In genomic region chr2:169790439-169791131, GRCm38 (mm10) we compare ENCODE assay signal across 8 mouse cellular contexts.
DNase-seq lines count a peak whose midpoint lies in the region; ATAC-seq and TF ChIP-seq lines count a peak whose summit lies in the region.

No protein-coding gene starts in this region.

- ATAC-seq in forebrain, embryonic 13.5 days = peak; percentile 91
- peak; percentile 79 for ATAC-seq in heart, embryonic 16.5 days (replicated peaks; ENCODE audit: extremely low read depth, insufficient read depth, low FRiP score)
- peak; percentile 79 for ATAC-seq in kidney, postnatal 0 days (replicated peaks; ENCODE audit: low FRiP score, low read depth)
- ATAC-seq in lung, embryonic 14.5 days (ENCODE audit: insufficient read depth) = peak; percentile 80

- peak overlapping the region; percentile 55 for H3K4me2 ChIP-seq in forebrain, embryonic 13.5 days
- peak overlapping the region; percentile 70 for H3K4me2 ChIP-seq in heart, embryonic 16.5 days (ENCODE audit: low read depth, low read length)
- H3K4me2 ChIP-seq in kidney, postnatal 0 days (ENCODE audit: low read length) = peak overlapping the region; percentile 50
- peak overlapping the region; percentile 58 for H3K4me2 ChIP-seq in lung, embryonic 14.5 days

- no peaks in the 10 kb centered on the region for H3K36me3 ChIP-seq in spleen, adult 2 months (ENCODE audit: control insufficient read depth, insufficient read depth, low read length)
- no peaks in the 10 kb centered on the region for H3K36me3 ChIP-seq in forebrain, embryonic 13.5 days (ENCODE audit: poor library complexity, severe bottlenecking)
- no peaks in the 10 kb centered on the region for H3K36me3 ChIP-seq in heart, embryonic 16.5 days (ENCODE audit: control insufficient read depth, insufficient read depth)
- no peaks in the 10 kb centered on the region for H3K36me3 ChIP-seq in kidney, postnatal 0 days (ENCODE audit: insufficient read depth, low read length)
- no peaks in the 10 kb centered on the region for H3K36me3 ChIP-seq in lung, embryonic 14.5 days (ENCODE audit: insufficient read depth)

- TF ChIP-seq POLR2A in spleen, adult 2 months (IDR thresholded peaks at IDR 0.05; ENCODE audit: low read depth, low read length) = no peak

- H3K9me3 ChIP-seq in forebrain, embryonic 13.5 days (replicated peaks) = no peaks in the 10 kb centered on the region
- H3K9me3 ChIP-seq in heart, embryonic 16.5 days (replicated peaks; ENCODE audit: control insufficient read depth, low read length) = no peaks in the 10 kb centered on the region
- no peaks in the 10 kb centered on the region for H3K9me3 ChIP-seq in kidney, postnatal 0 days (replicated peaks; ENCODE audit: low read length)
- no peaks in the 10 kb centered on the region for H3K9me3 ChIP-seq in lung, embryonic 14.5 days (ENCODE audit: low read depth, low read length)

- DNase-seq in spleen, adult 2 months (ENCODE audit: low read depth in 1 of 2, low spot score in 2 of 2) = peak in 1 of 2 experiments; percentile 29
- DNase-seq in spleen, adult 12 weeks (ENCODE audit: low spot score) = no peak
- peak; percentile 96 for DNase-seq in kidney, postnatal 0 days (ENCODE audit: low spot score)
- DNase-seq in lung, embryonic 14.5 days = peak; percentile 85
- peak; percentile 66 for DNase-seq in ovary, adult 18-20 months (ENCODE audit: low spot score)
- peak; percentile 75 for DNase-seq in thymus, postnatal 4 days

- no peak for TF ChIP-seq CTCF in spleen, adult 2 months (IDR thresholded peaks at IDR 0.05; ENCODE audit: extremely low read depth, insufficient read depth, insufficient read length, insufficient replicate concordance)
- peak; percentile 4; the same call in 1 of the 2 replicates for TF ChIP-seq CTCF in kidney, postnatal 0 days (IDR thresholded peaks at IDR 0.05; ENCODE audit: low read depth)
- TF ChIP-seq CTCF in lung, embryonic 14.5 days (IDR thresholded peaks at IDR 0.05; ENCODE audit: low read depth) = no peak

- H3K27me3 ChIP-seq in spleen, adult 2 months (ENCODE audit: control insufficient read depth, insufficient read depth, low read length) = no peaks in the 10 kb centered on the region
- peaks cover 35% of the 10 kb centered on the region for H3K27me3 ChIP-seq in forebrain, embryonic 13.5 days
- no peaks in the 10 kb centered on the region for H3K27me3 ChIP-seq in heart, embryonic 16.5 days (ENCODE audit: control insufficient read depth, insufficient read depth, low read length)
- H3K27me3 ChIP-seq in kidney, postnatal 0 days (ENCODE audit: insufficient read depth, low read length) = no peaks in the 10 kb centered on the region
- no peaks in the 10 kb centered on the region for H3K27me3 ChIP-seq in lung, embryonic 14.5 days (ENCODE audit: insufficient read depth, low read length)

- H3K9ac ChIP-seq in forebrain, embryonic 13.5 days = peak overlapping the region; percentile 22; the same call in 1 of the 2 replicates
- 0 out of 2 replicates have a peak overlapping the region, but pooled peaks have one; percentile 48 for H3K9ac ChIP-seq in heart, embryonic 16.5 days (ENCODE audit: low read length)
- H3K9ac ChIP-seq in kidney, postnatal 0 days (ENCODE audit: low read depth, low read length) = 0 out of 2 replicates have a peak overlapping the region, but pooled peaks have one; percentile 10
- H3K9ac ChIP-seq in lung, embryonic 14.5 days = 0 out of 2 replicates have a peak overlapping the region, but pooled peaks have one; percentile 32

- H3K27ac ChIP-seq in spleen, adult 2 months (ENCODE audit: insufficient read depth, low read length) = 0 out of 2 replicates have a peak overlapping the region, but pooled peaks have one; percentile 23
- H3K27ac ChIP-seq in forebrain, embryonic 13.5 days = peak overlapping the region; percentile 40; the same call in 1 of the 2 replicates
- peak overlapping the region; percentile 65 for H3K27ac ChIP-seq in heart, embryonic 16.5 days (ENCODE audit: low read length)
- peak overlapping the region; percentile 63 for H3K27ac ChIP-seq in kidney, postnatal 0 days
- peak overlapping the region; percentile 58; the same call in 1 of the 2 replicates for H3K27ac ChIP-seq in lung, embryonic 14.5 days (ENCODE audit: low read depth)

- no peak overlapping the region for H3K4me3 ChIP-seq in spleen, adult 2 months (ENCODE audit: extremely low read depth, insufficient read depth, insufficient read length)
- H3K4me3 ChIP-seq in forebrain, embryonic 13.5 days = 0 out of 2 replicates have a peak overlapping the region, but pooled peaks have one; percentile 15
- peak overlapping the region; percentile 40 for H3K4me3 ChIP-seq in heart, embryonic 16.5 days (ENCODE audit: low read length)
- 0 out of 2 replicates have a peak overlapping the region, but pooled peaks have one; percentile 3 for H3K4me3 ChIP-seq in kidney, postnatal 0 days (replicated peaks; ENCODE audit: low read depth, low read length)
- H3K4me3 ChIP-seq in lung, embryonic 14.5 days (ENCODE audit: low read depth, low read length) = peak overlapping the region; percentile 9; the same call in 1 of the 2 replicates

- 3% methylated on average over 12 of the region's 12 CpGs for WGBS in spleen, adult 2 months
- WGBS in forebrain, embryonic 13.5 days = 2% methylated on average over 12 of the region's 12 CpGs
- 4% methylated on average over 12 of the region's 12 CpGs for WGBS in heart, embryonic 16.5 days
- WGBS in kidney, postnatal 0 days = under 1% methylated on average over 12 of the region's 12 CpGs
- 2% methylated on average over 12 of the region's 12 CpGs for WGBS in lung, embryonic 14.5 days

- no peaks in the 10 kb centered on the region; the same call in 1 of the 2 replicates for H3K4me1 ChIP-seq in spleen, adult 2 months (ENCODE audit: control insufficient read depth, insufficient read depth, insufficient read length)
- peaks cover 22% of the 10 kb centered on the region for H3K4me1 ChIP-seq in forebrain, embryonic 13.5 days
- peaks cover 11% of the 10 kb centered on the region for H3K4me1 ChIP-seq in heart, embryonic 16.5 days (ENCODE audit: control insufficient read depth, insufficient read depth, low read length)
- peaks cover 11% of the 10 kb centered on the region; the same call in 1 of the 2 replicates for H3K4me1 ChIP-seq in kidney, postnatal 0 days (replicated peaks; ENCODE audit: insufficient read depth, low read length)
- H3K4me1 ChIP-seq in lung, embryonic 14.5 days (ENCODE audit: insufficient read depth) = peaks cover 28% of the 10 kb centered on the region
